Mouse (Mus musculus) C2C12 (cell line): ENCODE measurements around the gene Mtrex.

Experiments used
- CTCF ChIP-seq: IDR thresholded peaks from one replicate; pipeline ENCODE4 v1.5.1; 2011; ENCODE audit not compliant: control insufficient read depth, insufficient read depth, insufficient read length
- MAX ChIP-seq: IDR thresholded peaks from one replicate; pipeline ENCODE4 v1.6.1; 2011; ENCODE audit warnings: mild to moderate bottlenecking, control low read depth
- MYOD1 ChIP-seq: IDR thresholded peaks from one replicate; pipeline ENCODE4 v1.6.1; 2011; ENCODE audit warnings: low read depth; ENCODE audit not compliant: control insufficient read depth, insufficient read length
- MYOG ChIP-seq: IDR thresholded peaks from one replicate; pipeline ENCODE4 v1.6.1; 2011; ENCODE audit not compliant: control insufficient read depth, insufficient read length; ENCODE audit errors: extremely low read depth
- USF1 ChIP-seq: IDR thresholded peaks from one replicate; pipeline ENCODE4 v1.6.1; 2011; ENCODE audit warnings: low read depth, mild to moderate bottlenecking, control low read depth, moderate library complexity

DNA sequence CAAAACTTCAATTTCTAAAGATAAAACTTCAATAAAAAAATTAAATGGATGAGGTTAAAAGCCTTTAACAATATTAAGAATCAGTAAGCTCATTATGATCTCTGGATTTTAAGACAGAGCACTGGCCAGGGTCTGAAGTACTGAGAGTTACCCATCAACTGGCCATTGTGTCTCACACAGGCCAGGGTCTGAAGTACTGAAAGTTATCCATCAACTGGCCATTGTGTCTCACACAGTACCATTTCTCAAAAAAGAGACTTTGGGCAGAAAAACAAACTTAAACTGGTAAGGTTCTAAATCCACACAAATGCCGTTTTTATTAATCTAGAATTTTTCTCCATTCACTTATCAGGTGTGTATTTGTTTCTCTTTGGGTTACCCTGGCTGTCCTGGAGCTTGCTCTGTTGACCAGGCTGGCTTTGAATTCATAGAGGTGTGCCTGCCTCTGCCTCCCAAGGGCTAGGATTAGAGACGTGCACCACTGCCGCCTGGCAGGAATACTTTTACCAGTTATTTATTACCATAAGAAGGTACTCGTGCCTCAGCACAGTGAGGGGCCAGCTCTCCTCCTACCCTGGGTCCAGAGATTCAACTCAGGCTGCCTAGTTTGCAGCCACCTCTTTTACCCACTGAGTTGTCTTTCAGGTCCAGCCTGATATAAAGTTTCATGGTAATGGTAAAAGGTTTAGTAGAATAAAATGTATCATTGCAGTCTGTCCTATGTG lies 7.9 kb downstream of the Mtrex start:
- TF ChIP-seq CTCF (no peak), MAX (no peak), USF1 (no peak), MYOG (no peak), MYOD1 (no peak)
